Mouse (Mus musculus) lung, postnatal 36 days (tissue): ENCODE results near the gene Gm10487.
"Not testable (repeated sequence)": the region's sequence is repeated elsewhere in the genome, so short reads cannot be mapped to it uniquely, and the experiment has no call there.

Experiments used
- DNase-seq: peaks from one replicate; pipeline ENCODE4 v3.0.0; 2022; ENCODE audit warnings: mixed read lengths

Gene Gm10487

DNA sequence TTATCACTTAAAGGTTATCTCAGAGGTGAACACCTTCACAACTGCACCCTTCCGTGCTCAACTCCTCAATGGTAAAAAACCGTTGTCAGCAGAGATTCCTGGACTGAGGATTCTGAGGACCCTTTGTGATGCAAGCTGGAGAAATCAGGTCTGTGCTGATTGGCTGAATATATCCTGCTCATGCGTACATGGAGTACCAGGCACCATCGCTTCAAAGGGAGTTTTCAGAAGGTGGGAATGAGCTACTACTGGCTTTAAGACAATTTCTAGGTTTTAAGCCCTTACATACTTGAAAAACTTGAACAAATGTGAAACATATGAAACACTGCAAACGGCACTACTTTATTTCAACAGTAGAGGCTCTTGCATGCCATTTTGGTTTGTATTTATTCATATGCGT lies at the start of gene Gm10487:
TSS of gene Gm10487 (minus strand) at position 101 of the 400 bp plus-strand sequence.
- DNase-seq, result not testable (repeated sequence)
